Mouse (Mus musculus): ENCODE results near the gene Cdk16. TPM values are rescaled to one million over a fixed set of nuclear protein-coding genes. Genes with fewer than 3 reads are reported as not detected.

Cdk16 gene
- total RNA-seq (2014; rRNA removed; ENCODE audit: low replicate concordance) (154 and 171 TPM in 2 replicates), polyA plus RNA-seq (2015; fragmentation: Nextera tagmentation; extraction: Ambion mirVana) (83.1 and 83.4 TPM in 2 replicates)

DNA sequence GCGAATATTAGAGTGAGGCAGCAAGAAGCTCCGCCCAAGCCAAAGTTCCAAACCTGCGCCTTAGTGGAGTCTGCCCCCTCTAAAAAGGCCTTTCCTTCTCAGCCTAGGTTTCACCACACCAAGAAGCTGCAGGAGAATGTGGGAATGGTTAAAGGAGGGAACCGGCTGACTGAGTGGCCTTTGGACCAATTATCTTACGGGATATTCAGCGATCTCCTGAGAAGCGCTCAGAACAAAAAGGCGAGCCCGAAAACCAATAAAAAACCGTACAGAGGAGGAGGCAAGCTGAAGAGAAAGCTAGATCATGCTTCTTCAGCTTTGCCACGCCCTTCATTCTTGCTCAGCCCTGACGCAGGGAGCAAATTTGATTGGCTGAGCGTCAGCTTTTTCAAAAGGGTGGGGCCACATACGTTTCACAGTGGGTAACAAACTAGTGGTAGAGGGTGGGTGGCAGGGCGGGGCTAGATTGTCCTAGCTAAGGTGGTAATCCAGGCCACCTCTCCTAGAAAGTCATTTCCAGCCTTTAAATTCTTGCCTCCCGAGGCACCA is at the start of gene Cdk16:
Gene Cdk16 (plus strand): TSS at position 436 of the 549 bp plus-strand sequence.
- 14% methylated on average over 16 of the region's 16 CpGs for WGBS
- no peaks in the 10 kb centered on the region for H3K9me3 ChIP-seq (replicated peaks; ENCODE audit: control insufficient read depth, low read length)
- peak within 1 kb of the TSS; percentile 67 for H3K4me3 ChIP-seq (ENCODE audit: low read depth, low read length)
- DNase-seq (ENCODE audit: low spot score) (peak; percentile 95), ATAC-seq (ENCODE audit: insufficient read depth, low read depth) (peak; percentile 87)
- H3K9ac ChIP-seq (replicated peaks; ENCODE audit: low read depth, low read length), result peak within 1 kb of the TSS; percentile 96
- peaks cover 6% of the 10 kb centered on the region; the same call in 1 of the 2 replicates for H3K4me1 ChIP-seq (ENCODE audit: control insufficient read depth, insufficient read depth)
- peak within 1 kb of the TSS; percentile 100 for H3K27ac ChIP-seq (ENCODE audit: low read depth)
- H3K27me3 ChIP-seq (ENCODE audit: control insufficient read depth, insufficient read depth, low read length), result no peaks in the 10 kb centered on the region
- H3K36me3 ChIP-seq (replicated peaks; ENCODE audit: control insufficient read depth, insufficient read depth, low read length), result peaks cover 1% of the 10 kb centered on the region
- TF ChIP-seq CTCF (IDR thresholded peaks at IDR 0.05; ENCODE audit: low read depth) (no peak), EP300 (IDR thresholded peaks at IDR 0.05; ENCODE audit: low read depth) (no peak)
- peak within 1 kb of the TSS; percentile 73 for H3K4me2 ChIP-seq (ENCODE audit: low read depth, low read length)

DNA sequence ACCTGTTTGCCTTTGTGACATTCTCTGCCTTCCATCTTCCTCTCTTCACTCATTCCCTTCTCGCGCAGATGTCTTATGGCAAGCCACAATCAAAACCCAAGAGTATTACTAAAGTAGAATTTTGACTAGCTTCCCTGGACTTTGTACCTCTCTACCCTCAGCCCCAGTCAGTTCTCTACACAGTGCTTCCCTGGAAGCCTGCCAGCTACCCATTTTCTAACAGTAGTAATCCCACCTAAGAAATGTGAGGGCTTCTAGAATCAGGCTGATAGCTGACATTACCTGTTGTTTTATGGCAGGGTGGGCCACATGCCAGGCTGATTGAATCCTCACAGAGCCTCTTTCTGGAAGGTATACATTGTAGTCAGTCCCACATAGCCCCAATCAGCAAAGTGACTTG is 49.6 kb upstream of the Cdk16 start:
- Histone ChIP-seq H3K4me1 (ENCODE audit: control insufficient read depth, insufficient read depth) (no peaks in the 10 kb centered on the region), H3K9me3 (replicated peaks; ENCODE audit: control insufficient read depth, low read length) (no peaks in the 10 kb centered on the region), H3K27ac (ENCODE audit: low read depth) (no peak overlapping the region), H3K4me3 (ENCODE audit: low read depth, low read length) (no peak overlapping the region), H3K36me3 (replicated peaks; ENCODE audit: control insufficient read depth, insufficient read depth, low read length) (peaks cover 25% of the 10 kb centered on the region; the same call in 1 of the 2 replicates), H3K9ac (replicated peaks; ENCODE audit: low read depth, low read length) (no peak overlapping the region), H3K27me3 (ENCODE audit: control insufficient read depth, insufficient read depth, low read length) (no peaks in the 10 kb centered on the region), H3K4me2 (ENCODE audit: low read depth, low read length) (no peak overlapping the region)
- DNase-seq (ENCODE audit: low spot score), result no peak
- WGBS, result 84% methylated on average over 2 of the region's 2 CpGs
- no peak for TF ChIP-seq CTCF (IDR thresholded peaks at IDR 0.05; ENCODE audit: low read depth)
- TF ChIP-seq EP300 (IDR thresholded peaks at IDR 0.05; ENCODE audit: low read depth), result no peak
- no peak for ATAC-seq (ENCODE audit: insufficient read depth, low read depth)

DNA sequence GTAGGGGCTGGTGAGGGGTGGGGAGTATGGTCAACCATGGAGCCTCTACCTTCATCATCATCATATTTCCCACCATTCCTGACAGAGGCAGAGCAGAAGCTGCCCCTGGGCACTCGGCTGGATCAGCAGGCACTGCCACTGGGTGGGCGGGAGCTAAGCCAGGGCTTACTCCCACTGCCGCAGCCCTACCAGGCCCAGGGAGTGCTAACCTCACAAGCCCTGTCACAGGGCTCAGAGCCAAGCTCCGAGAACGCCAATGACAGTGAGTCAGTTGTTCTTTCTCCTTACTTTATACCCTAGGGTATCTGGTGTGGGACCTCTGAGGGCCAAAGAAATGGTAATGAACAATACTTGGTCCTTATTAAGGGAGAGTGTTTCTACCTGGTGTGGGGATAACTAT is 43.0 kb upstream of the Cdk16 start:
- H3K36me3 ChIP-seq (replicated peaks; ENCODE audit: control insufficient read depth, insufficient read depth, low read length), result peaks cover 28% of the 10 kb centered on the region
- no peak overlapping the region for H3K4me2 ChIP-seq (ENCODE audit: low read depth, low read length)
- H3K9ac ChIP-seq (replicated peaks; ENCODE audit: low read depth, low read length), result no peak overlapping the region
- no peak overlapping the region for H3K4me3 ChIP-seq (ENCODE audit: low read depth, low read length)
- no peaks in the 10 kb centered on the region for H3K4me1 ChIP-seq (ENCODE audit: control insufficient read depth, insufficient read depth)
- H3K9me3 ChIP-seq (replicated peaks; ENCODE audit: control insufficient read depth, low read length), result no peaks in the 10 kb centered on the region
- TF ChIP-seq CTCF (IDR thresholded peaks at IDR 0.05; ENCODE audit: low read depth), result no peak
- no peak for TF ChIP-seq EP300 (IDR thresholded peaks at IDR 0.05; ENCODE audit: low read depth)
- no peak overlapping the region for H3K27ac ChIP-seq (ENCODE audit: low read depth)
- ATAC-seq (ENCODE audit: insufficient read depth, low read depth) (no peak), DNase-seq (ENCODE audit: low spot score) (no peak)
- WGBS, result 53% methylated on average over 4 of the region's 5 CpGs
- no peaks in the 10 kb centered on the region for H3K27me3 ChIP-seq (ENCODE audit: control insufficient read depth, insufficient read depth, low read length)

DNA sequence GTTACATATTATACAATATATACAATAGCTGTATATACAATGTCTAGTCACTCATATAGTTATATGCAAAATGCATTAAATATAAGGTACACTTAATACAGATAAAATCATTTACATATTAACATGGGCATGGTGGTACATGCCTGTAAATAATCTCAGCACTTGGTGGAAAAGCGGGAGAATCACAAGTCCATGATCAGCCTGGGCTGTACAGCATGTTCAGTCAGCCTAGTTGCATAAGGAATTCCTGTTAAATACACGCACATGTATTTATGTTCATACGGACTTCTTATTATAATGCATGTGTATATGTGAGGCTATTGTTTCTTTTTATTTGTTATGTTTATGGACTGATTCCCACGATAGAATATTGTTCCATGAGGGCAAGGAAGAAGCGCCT is 30.2 kb upstream of the Cdk16 start:
- H3K27ac ChIP-seq (ENCODE audit: low read depth), result no peak overlapping the region
- H3K9me3 ChIP-seq (replicated peaks; ENCODE audit: control insufficient read depth, low read length), result no peaks in the 10 kb centered on the region
- H3K27me3 ChIP-seq (ENCODE audit: control insufficient read depth, insufficient read depth, low read length), result no peaks in the 10 kb centered on the region
- peak overlapping the region; percentile 80 for H3K4me2 ChIP-seq (ENCODE audit: low read depth, low read length)
- no peak for DNase-seq (ENCODE audit: low spot score)
- no peak for TF ChIP-seq EP300 (IDR thresholded peaks at IDR 0.05; ENCODE audit: low read depth)
- no peak for TF ChIP-seq CTCF (IDR thresholded peaks at IDR 0.05; ENCODE audit: low read depth)
- H3K9ac ChIP-seq (replicated peaks; ENCODE audit: low read depth, low read length), result no peak overlapping the region
- no peaks in the 10 kb centered on the region for H3K4me1 ChIP-seq (ENCODE audit: control insufficient read depth, insufficient read depth)
- H3K4me3 ChIP-seq (ENCODE audit: low read depth, low read length), result peak overlapping the region; percentile 55
- ATAC-seq (ENCODE audit: insufficient read depth, low read depth), result no peak
- H3K36me3 ChIP-seq (replicated peaks; ENCODE audit: control insufficient read depth, insufficient read depth, low read length), result no peaks in the 10 kb centered on the region
- WGBS, result 27% methylated on average over 5 of the region's 5 CpGs

DNA sequence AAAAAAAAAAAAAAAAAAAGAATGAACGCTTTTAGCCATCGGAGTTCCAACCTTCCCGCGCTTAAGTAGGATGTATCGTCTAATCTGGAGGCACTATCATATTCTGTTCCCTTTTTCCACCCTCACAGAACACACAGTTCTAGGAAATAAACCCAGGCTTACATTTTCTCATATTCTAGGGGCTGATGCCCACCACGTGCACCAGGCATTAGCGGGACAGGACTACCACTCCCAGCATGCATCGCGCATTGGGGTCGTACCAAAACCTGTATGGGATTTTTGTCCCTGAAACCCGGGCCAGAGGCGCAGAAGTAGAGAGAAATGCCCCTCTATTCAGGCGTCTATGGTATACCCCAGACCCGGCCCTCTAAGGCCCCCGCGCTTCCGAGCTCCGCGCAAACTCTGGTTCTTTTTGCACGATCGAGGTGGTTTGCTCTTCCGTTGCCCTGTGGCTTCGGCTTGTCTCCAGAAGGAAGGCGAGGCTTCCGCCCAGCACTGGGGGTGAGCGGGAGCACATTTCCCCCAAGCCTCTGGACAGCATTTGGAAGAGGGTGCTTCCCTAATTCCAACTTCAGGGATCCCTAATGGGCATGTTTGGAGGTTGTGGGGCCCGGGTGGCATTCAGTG is 29.6 kb upstream of the Cdk16 start, which contains the start of gene Uba1:
Gene Uba1 (plus strand): TSS at position 301 of the 627 bp plus-strand sequence.
- no peaks in the 10 kb centered on the region for H3K36me3 ChIP-seq (replicated peaks; ENCODE audit: control insufficient read depth, insufficient read depth, low read length)
- H3K4me2 ChIP-seq (ENCODE audit: low read depth, low read length), result peak within 1 kb of the TSS; percentile 80
- peak; percentile 79 for ATAC-seq (ENCODE audit: insufficient read depth, low read depth)
- H3K4me1 ChIP-seq (ENCODE audit: control insufficient read depth, insufficient read depth), result no peaks in the 10 kb centered on the region
- 16% methylated on average over 27 of the region's 27 CpGs for WGBS
- TF ChIP-seq CTCF (IDR thresholded peaks at IDR 0.05; ENCODE audit: low read depth) (no peak), EP300 (IDR thresholded peaks at IDR 0.05; ENCODE audit: low read depth) (no peak; the same call in 1 of the 2 replicates)
- peak within 1 kb of the TSS; percentile 55 for H3K4me3 ChIP-seq (ENCODE audit: low read depth, low read length)
- no peaks in the 10 kb centered on the region for H3K9me3 ChIP-seq (replicated peaks; ENCODE audit: control insufficient read depth, low read length)
- no peaks in the 10 kb centered on the region for H3K27me3 ChIP-seq (ENCODE audit: control insufficient read depth, insufficient read depth, low read length)
- H3K9ac ChIP-seq (replicated peaks; ENCODE audit: low read depth, low read length), result peak within 1 kb of the TSS; percentile 52
- peak; percentile 52 for DNase-seq (ENCODE audit: low spot score)
- H3K27ac ChIP-seq (ENCODE audit: low read depth), result peak within 1 kb of the TSS; percentile 65

Measured in heart, postnatal 0 days (tissue).